Mouse (Mus musculus) olfactory bulb, adult 2 months (tissue): Measurements from ENCODE around the gene Ntmt1.

Source experiments
- CTCF ChIP-seq: fragments of 200-500 bp; IDR thresholded peaks from 2 replicates; pipeline ENCODE4 v1.5.1; 2012; ENCODE audit warnings: low read depth, mild to moderate bottlenecking, low read length, moderate library complexity; ENCODE audit not compliant: insufficient read depth
- POLR2A ChIP-seq: fragments of 200-500 bp; IDR thresholded peaks from 2 replicates; pipeline ENCODE4 v1.6.1; 2012; ENCODE audit warnings: mild to moderate bottlenecking, low read depth, low read length, moderate library complexity; ENCODE audit not compliant: insufficient read depth

GRCm38 (mm10) chr2:30784078-30784994, 23.3 kb upstream of the Ntmt1 start:
- TF ChIP-seq POLR2A (no peak), CTCF (no peak)
